Comparison of ENCODE assay signal across 19 mouse cellular contexts in the genomic region with DNA sequence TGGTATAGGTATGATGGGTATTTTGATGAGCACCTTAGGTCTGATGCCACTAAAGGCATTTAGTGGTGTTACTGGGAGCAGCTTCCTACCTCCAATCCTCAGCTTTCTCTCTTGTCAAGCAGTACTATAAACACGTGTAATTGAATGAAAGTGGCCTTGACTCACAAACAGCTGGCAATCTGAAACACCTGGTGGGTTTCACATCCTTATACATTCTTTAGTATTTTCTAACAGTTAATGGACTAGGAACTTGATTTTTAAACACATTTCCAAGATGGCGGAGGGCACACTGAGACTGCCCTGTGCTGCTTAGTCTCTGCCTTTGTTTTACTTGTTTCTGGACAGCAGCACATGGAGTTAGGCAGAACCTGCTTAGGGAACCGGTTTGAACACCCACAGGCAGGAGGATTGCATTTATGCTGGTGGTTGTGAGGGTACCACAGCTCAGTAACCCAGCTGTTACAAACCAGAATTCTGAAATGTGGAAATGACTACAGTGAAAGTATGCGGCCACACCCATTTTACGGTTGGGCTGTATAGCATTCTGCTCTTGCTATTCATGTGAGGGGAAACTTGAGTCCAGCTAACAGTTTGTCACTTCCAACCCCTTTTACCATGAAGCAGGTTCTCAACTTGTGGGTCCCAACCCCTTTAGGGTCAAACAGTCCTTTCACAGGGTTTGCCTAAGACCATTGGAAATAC.
DNase-seq lines count a peak whose midpoint lies in the region; ATAC-seq and TF ChIP-seq lines count a peak whose summit lies in the region.
"Had no signal": no experiment of that assay in that cellular context is flagged by ENCODE, and none has a peak within 500 bp of the region (broad histone marks: within the 10 kb centered on the region; RNA-seq: fewer than 3 reads in every experiment).

No protein-coding gene starts in this region.

- H3K27ac ChIP-seq in neural tube, embryonic 11.5 days (ENCODE audit: low read depth, low read length): no peak overlapping the region
- H3K27ac ChIP-seq in MEL (ENCODE audit: control insufficient read depth, low read depth, low read length): peak overlapping the region; percentile 73
- H3K27ac ChIP-seq in kidney, embryonic 15.5 days: no peak overlapping the region
- H3K27ac ChIP-seq: embryonic facial prominence, embryonic 12.5 days; hindbrain, embryonic 15.5 days; liver, embryonic 14.5 days; midbrain, embryonic 13.5 days; stomach, embryonic 15.5 days had no signal

- H3K27me3 ChIP-seq in neural tube, embryonic 11.5 days (ENCODE audit: control insufficient read depth, insufficient read depth, low read length): no peaks in the 10 kb centered on the region
- no peaks in the 10 kb centered on the region for H3K27me3 ChIP-seq in MEL (ENCODE audit: control insufficient read depth in 1 of 2, insufficient read depth in 2 of 2, low read length in 2 of 2)
- H3K27me3 ChIP-seq in splenic B cell, adult 2 months (ENCODE audit: control insufficient read depth, insufficient read depth, low read length, poor library complexity, severe bottlenecking): no peaks in the 10 kb centered on the region
- H3K27me3 ChIP-seq in kidney, embryonic 15.5 days: no peaks in the 10 kb centered on the region
- H3K27me3 ChIP-seq: embryonic facial prominence, embryonic 12.5 days; hindbrain, embryonic 15.5 days; midbrain, embryonic 13.5 days; stomach, embryonic 15.5 days had no signal

- 0 out of 2 replicates have a peak, but pooled peaks have one; percentile 13 for ATAC-seq in neural tube, embryonic 11.5 days (ENCODE audit: insufficient read depth, low FRiP score, low TSS enrichment)
- ATAC-seq in granulocyte monocyte progenitor cell, adult 5-6 weeks (replicated peaks; ENCODE audit: poor library complexity, severe bottlenecking): peak; percentile 74
- no peak for ATAC-seq in kidney, embryonic 15.5 days (replicated peaks; ENCODE audit: low FRiP score)
- ATAC-seq: midbrain, embryonic 13.5 days had no signal

- TF ChIP-seq RAD21 in MEL (IDR thresholded peaks at IDR 0.05; ENCODE audit: low read depth, low read length): no peak

- no peaks in the 10 kb centered on the region for H3K79me2 ChIP-seq in MEL (ENCODE audit: control insufficient read depth, insufficient read depth, low read length, poor library complexity)

- H3K36me3 ChIP-seq in neural tube, embryonic 11.5 days (ENCODE audit: control insufficient read depth, insufficient read depth, low read length): no peaks in the 10 kb centered on the region
- H3K36me3 ChIP-seq in MEL (ENCODE audit: control insufficient read depth in 1 of 2, insufficient read depth in 2 of 2, low read length in 2 of 2): peaks cover 0 to 32% of the 10 kb centered on the region in 2 experiments; a peak in 2 of 4 replicates
- H3K36me3 ChIP-seq in splenic B cell, adult 2 months (ENCODE audit: control insufficient read depth, insufficient read depth, low read length, poor library complexity, severe bottlenecking): no peaks in the 10 kb centered on the region
- H3K36me3 ChIP-seq in kidney, embryonic 15.5 days: peaks cover 17% of the 10 kb centered on the region
- H3K36me3 ChIP-seq: stomach, embryonic 15.5 days had no signal

- H3K9me3 ChIP-seq in neural tube, embryonic 11.5 days (ENCODE audit: control insufficient read depth, low read length): no peaks in the 10 kb centered on the region
- no peaks in the 10 kb centered on the region for H3K9me3 ChIP-seq in MEL (replicated peaks; ENCODE audit: insufficient read depth, low read length)
- no peaks in the 10 kb centered on the region for H3K9me3 ChIP-seq in kidney, embryonic 15.5 days (replicated peaks)
- H3K9me3 ChIP-seq: embryonic facial prominence, embryonic 12.5 days; hindbrain, embryonic 15.5 days; midbrain, embryonic 13.5 days; stomach, embryonic 15.5 days had no signal

- 89% methylated on average over 5 of the region's 5 CpGs for WGBS in neural tube, embryonic 11.5 days
- 84% methylated on average over 5 of the region's 5 CpGs for WGBS in kidney, embryonic 15.5 days

- no peak overlapping the region for H3K4me3 ChIP-seq in neural tube, embryonic 11.5 days (ENCODE audit: low read depth, low read length)
- H3K4me3 ChIP-seq in MEL (ENCODE audit: control insufficient read depth in 1 of 2, insufficient read depth in 1 of 2, low read depth in 2 of 2, low read length in 2 of 2): no peak overlapping the region
- H3K4me3 ChIP-seq in kidney, embryonic 15.5 days (replicated peaks): no peak overlapping the region
- H3K4me3 ChIP-seq: embryonic facial prominence, embryonic 12.5 days; hindbrain, embryonic 15.5 days; midbrain, embryonic 13.5 days; stomach, embryonic 15.5 days had no signal

- no peak for DNase-seq in neural tube, embryonic 11.5 days (ENCODE audit: low spot score)
- DNase-seq in neural tube, embryonic 10.5 days (ENCODE audit: extremely low spot score, low spot score): no peak
- DNase-seq in MEL (ENCODE audit: low read depth, low spot score): peak; percentile 58
- peak; percentile 73 for DNase-seq in splenic B cell, adult 2 months (ENCODE audit: low read depth, low spot score)
- no peak for DNase-seq in urinary bladder, postnatal 25 days (ENCODE audit: low spot score)
- DNase-seq: adrenal gland, postnatal 14 days; cerebellum, adult 9-11 months; kidney, adult 18-20 months; kidney, postnatal 4 days; lung, postnatal 14 days; right cerebral cortex, postnatal 4 days; thymus, postnatal 14 days had no signal

- no peak for TF ChIP-seq POLR2A in MEL (IDR thresholded peaks at IDR 0.05; ENCODE audit: control insufficient read depth in 1 of 2, insufficient read depth in 1 of 2, low read depth in 1 of 2, low read length in 2 of 2, poor library complexity in 1 of 2)

- TF ChIP-seq CTCF in MEL (IDR thresholded peaks at IDR 0.05 in 2 of 3, conservative IDR thresholded peaks at IDR 0.05 in 1 of 3; ENCODE audit: control insufficient read depth in 1 of 3, insufficient read depth in 1 of 3, low read depth in 2 of 3, low read length in 3 of 3, poor library complexity in 1 of 3, severe bottlenecking in 1 of 3): no peak

- H3K4me2 ChIP-seq in neural tube, embryonic 11.5 days (ENCODE audit: low read depth): no peak overlapping the region
- no peak overlapping the region for H3K4me2 ChIP-seq in kidney, embryonic 15.5 days
- H3K4me2 ChIP-seq: embryonic facial prominence, embryonic 12.5 days; hindbrain, embryonic 15.5 days; midbrain, embryonic 13.5 days; stomach, embryonic 15.5 days had no signal

- no peak for TF ChIP-seq EP300 in MEL (IDR thresholded peaks at IDR 0.05; ENCODE audit: low read depth in 1 of 2, low read length in 2 of 2)

- no peak overlapping the region for H3K9ac ChIP-seq in neural tube, embryonic 11.5 days (ENCODE audit: low read length)
- no peak overlapping the region for H3K9ac ChIP-seq in MEL (ENCODE audit: control insufficient read depth, low read depth, low read length, poor library complexity, severe bottlenecking)
- no peak overlapping the region for H3K9ac ChIP-seq in kidney, embryonic 15.5 days
- H3K9ac ChIP-seq: embryonic facial prominence, embryonic 12.5 days; hindbrain, embryonic 15.5 days; liver, embryonic 14.5 days; midbrain, embryonic 13.5 days; stomach, embryonic 15.5 days had no signal

- no peaks in the 10 kb centered on the region for H3K4me1 ChIP-seq in neural tube, embryonic 11.5 days (ENCODE audit: control insufficient read depth, insufficient read depth, low read length)
- H3K4me1 ChIP-seq in MEL (ENCODE audit: control insufficient read depth in 1 of 2, insufficient read depth in 2 of 2, low read length in 2 of 2): peaks cover 24 to 28% of the 10 kb centered on the region in 2 experiments
- no peaks in the 10 kb centered on the region for H3K4me1 ChIP-seq in kidney, embryonic 15.5 days
- H3K4me1 ChIP-seq: embryonic facial prominence, embryonic 12.5 days; hindbrain, embryonic 15.5 days; midbrain, embryonic 13.5 days; stomach, embryonic 15.5 days had no signal

TF ChIP-seq in MEL, 35 proteins besides CTCF, POLR2A, EP300 and RAD21:
- 0 out of 2 replicates have a peak, but pooled peaks have one; percentile 35 for TF ChIP-seq MXI1 (IDR thresholded peaks at IDR 0.05; ENCODE audit: low read depth, low read length)
- TF ChIP-seq NELFE (IDR thresholded peaks at IDR 0.05; ENCODE audit: low read depth, low read length): no peak
- TF ChIP-seq USF1 (IDR thresholded peaks at IDR 0.05; ENCODE audit: low read depth, low read length): no peak
TF ChIP-seq in MEL: peak in this region for 1.

Comparison
In these comparisons a context has a peak if more than half of its experiments do, and no peak if none do; other contexts are left out.
1. DNase-seq: peak in MEL (single experiment) and splenic B cell, adult 2 months (single experiment); none in neural tube, embryonic 11.5 days (single experiment), neural tube, embryonic 10.5 days (single experiment) and urinary bladder, postnatal 25 days (single experiment).